Mouse (Mus musculus) left cerebral cortex, postnatal 36 days (tissue): ENCODE measurements around the gene Scpep1. TPM values are rescaled to one million over a fixed set of nuclear protein-coding genes. Genes with fewer than 3 reads are reported as not detected.

ENCODE experiments used
- DNase-seq, 2 experiments: peaks; one replicate each; pipeline ENCODE4 v3.0.0; 2021 to 2022; ENCODE audit warnings: low spot score in 2 of 2, mixed read lengths in 1 of 2
- intact Hi-C: fragments of 180-260 bp; cut with DNase I; formaldehyde crosslinking; loops from one replicate; pipeline ENCODE4 v1.15.1; 2025
- total RNA-seq, 2 experiments: library from RNA; stranded (reverse); gene quantifications; 2 replicates each; pipeline ENCODE4 v1.2.3; 2021

The Scpep1 gene
- total RNA-seq, 2 experiments from 2014 or later, result 16.3 to 19.3 TPM

DNA sequence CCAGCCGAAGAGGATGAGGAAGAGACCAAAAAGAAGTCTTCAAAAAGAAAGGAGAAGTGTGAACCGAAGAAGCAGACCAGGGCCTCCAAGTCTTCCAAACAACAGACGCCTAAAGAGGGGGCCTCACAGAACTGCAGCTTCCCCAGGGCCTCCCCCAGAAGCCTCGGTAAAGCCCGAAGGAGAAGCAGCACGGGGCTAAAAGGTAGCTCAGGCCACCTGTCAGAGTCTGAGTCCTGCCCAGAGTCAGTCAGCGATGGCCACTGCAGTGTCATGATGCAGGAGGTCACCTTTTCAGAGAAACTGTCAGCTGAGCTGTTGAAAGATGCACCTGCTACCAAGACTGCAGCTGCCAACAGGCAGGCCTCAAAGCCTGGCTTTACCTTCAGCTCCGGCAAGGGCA, 26.1 kb upstream of the Scpep1 start:
- intact Hi-C loops, result no loop called here
- no peak for DNase-seq

DNA sequence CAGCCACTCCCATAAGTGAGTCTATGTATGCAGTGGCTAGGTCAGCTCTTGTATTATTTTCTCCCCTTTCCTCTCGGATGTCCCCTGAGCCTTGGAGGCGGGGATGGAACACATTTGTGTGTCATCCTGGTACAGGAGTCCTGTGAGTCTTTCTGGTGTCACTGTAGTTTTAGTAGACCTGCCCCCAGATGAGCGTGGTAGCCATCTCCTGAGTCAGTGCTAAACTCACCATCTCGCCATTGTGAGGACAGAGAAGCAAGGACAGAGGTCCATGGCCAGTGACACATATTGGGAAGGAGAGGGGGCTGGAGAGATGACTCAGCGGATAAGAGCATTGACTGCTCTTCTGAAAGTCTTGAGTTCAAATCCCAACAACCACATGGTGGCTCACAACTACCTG, 21.9 kb upstream of the Scpep1 start:
- intact Hi-C loops, result no loop called here
- no peak for DNase-seq

DNA sequence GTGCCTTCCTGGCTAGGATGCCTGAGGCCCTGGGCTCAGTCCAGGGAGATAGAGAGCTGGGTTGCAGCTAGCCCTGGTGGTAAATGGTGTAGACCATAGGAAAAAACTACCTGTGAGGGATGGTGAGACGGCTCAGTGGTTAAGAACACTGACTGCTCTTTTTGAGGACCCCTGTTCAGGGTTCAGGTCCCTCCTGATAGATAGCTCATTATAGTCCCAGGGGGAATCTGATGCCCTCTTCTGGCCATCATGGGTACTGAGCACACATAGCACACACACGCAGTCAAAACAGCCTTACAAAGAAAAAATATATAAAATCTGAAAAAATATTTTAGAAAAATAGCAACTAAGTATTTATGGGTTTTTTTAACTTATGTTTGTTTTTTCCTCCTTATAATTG, 21.1 kb upstream of the Scpep1 start:
- intact Hi-C loops, result no loop called here
- DNase-seq, result no peak

DNA sequence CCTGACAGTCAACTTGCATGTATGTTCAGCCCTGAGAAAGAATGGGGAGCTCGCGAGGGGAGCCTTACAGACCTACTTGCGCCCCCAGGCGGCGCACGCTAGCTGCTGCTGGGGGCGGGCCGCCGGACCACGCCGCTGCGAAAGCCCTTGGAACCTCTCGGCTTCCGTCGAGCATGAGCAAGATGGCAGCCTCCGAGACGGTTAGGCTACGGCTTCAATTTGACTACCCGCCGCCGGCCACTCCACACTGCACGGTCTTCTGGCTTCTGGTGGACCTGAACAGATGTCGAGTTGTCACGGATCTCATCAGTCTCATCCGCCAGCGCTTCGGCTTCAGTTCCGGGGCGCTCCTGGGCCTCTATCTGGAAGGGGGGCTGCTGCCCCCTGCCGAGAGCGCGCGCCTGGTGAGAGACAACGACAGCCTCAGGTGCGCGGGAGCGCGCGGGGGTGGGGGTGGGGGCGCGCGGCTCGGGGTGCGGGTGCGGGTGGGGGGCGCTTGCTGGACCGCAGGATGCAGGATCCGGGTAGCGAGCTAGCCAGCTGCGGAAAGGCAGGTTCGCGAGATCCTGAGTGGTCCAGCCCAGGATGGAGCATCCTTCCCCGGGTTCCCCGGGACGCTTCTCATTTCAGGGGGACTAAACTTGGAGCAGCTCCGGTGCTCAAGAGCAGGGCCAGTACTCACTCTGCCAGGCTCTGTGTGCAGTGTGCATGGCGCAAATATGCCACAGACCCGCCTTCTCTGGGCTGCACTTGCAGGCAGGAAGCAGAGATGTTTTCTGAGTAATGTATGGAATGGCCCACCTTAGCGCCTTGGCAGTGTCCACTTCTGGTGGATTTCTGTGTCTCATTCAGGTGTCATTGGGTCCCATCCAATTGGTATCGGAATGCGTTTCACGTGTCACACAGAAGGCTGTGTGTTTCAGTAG, 18.8 kb upstream of the Scpep1 start:
- DNase-seq, result peak; percentile 96
- intact Hi-C loops, result loop anchor here (5.0 kb wide), 1 partner anchor 67 kb away; no protein-coding TSS in a partner anchor

DNA sequence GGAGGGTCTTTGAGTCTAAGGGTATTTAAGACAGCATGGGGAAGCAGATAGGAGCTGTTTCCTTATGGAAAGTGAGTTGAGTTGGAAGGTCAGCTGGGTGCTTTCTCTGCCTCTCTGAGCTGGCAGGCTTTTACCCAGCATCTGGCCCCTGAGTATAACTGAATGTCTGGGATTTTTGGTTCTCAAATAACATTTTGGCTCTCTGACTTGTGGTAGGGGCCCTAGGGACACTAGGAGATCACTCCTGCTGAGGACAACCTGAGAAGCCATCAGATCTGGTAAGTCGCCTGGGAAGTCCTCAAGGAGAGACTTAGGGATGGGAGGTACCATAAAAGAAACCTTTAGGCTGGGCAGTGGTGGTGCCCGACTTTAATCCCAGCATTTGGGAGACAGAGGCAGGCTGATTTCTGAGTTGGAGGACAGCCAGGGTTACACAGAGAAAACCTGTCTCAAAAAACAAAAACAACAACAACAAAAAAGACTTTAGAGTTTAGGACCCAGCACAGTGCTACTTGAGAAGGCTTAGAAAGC, 15.0 kb upstream of the Scpep1 start, which contains the start of gene Coil:
TSS of gene Coil (plus strand) at position 51 of the 531 bp plus-strand sequence.
- intact Hi-C loops, result loop anchor here (5.0 kb wide), 1 partner anchor 63 kb away; no protein-coding TSS in a partner anchor
- no peak for DNase-seq

DNA sequence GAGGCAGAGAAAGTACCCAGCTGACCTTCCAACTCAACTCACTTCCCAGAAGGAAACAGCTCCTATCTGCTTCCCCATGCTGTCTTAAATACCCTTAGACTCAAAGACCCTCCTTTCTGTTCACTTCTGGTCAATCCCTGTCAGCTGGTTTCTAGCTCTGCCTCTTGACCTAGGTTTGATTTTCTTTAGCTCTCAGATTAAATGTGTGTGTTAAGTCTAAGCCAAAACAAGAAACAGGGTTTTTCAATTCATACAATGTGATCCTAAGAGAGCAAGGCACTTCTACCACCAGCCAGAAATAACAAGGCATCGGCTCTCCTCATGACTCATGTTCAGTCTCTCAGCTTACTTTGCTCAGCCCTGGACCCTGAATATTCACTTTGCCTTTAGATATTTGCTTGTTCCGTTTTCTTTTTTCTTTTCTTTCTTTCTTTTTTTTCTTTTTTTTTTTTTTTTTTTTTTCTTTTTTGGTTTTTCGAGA, 11.7 kb upstream of the Scpep1 start, which contains the start of gene Elobl:
TSS of gene Elobl (minus strand) at position 51 of the 481 bp plus-strand sequence.
- no peak for DNase-seq
- intact Hi-C loops, result no loop called here

DNA sequence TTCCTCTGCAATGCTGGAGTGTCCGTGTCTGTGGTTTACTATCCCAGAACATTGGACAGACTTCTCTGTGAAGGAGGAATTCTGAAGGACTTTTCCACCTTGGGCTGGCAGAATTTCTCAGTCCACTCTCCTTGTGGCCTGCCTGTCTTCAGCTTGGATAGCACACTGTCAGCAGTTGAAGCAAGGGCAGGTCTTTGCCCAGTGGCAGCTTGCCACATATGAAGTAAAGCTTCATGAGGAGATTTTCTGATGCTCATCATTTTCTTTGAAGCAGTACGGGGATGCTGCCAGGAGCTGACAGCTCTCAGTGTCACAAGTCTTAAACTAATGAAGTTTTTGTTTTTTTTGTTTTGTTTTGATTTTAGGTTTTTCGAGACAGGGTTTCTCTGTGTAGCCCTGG, 3.6 kb upstream of the Scpep1 start:
- DNase-seq, result no peak
- intact Hi-C loops, result no loop called here

DNA sequence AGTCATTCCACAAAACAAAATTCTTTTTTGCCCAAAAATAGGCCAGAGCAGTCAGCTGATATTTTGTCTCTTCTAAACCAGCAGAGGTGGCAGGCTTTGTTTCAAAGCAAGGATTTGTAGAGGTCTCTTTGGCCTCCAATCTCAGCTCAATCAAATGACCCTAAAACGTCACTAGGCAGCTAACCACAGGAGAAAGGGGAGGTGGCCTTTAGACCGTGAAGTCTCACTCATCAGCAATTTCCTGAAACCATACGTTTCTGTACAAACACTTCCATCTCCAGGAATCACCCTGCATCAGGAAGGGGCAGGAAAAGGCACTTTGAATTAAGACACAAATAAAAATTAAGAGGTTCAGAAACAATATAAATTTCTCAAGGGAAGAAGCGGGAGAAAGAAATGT, 462 bp downstream of the Scpep1 start:
- intact Hi-C loops, result no loop called here
- DNase-seq, result no peak

DNA sequence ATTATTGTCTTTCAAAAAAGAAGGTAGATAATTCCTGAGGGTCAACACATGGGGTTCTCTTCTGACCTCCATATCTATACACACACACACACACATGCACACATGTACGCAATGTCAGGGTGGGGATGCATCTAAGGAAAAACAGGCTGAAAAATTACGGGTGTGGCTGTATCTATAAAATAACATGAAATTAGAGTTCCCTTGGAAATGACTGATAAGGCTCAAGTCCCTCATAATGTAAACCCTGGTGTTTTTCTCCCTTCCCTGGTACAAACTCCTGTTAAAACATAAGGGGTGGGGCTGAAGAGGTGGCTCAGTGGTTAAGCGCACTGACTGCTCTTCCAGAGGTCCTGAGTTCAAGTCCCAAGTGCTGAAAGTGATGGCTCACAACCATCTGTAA, 1.7 kb downstream of the Scpep1 start:
- intact Hi-C loops, result no loop called here
- DNase-seq, result no peak

DNA sequence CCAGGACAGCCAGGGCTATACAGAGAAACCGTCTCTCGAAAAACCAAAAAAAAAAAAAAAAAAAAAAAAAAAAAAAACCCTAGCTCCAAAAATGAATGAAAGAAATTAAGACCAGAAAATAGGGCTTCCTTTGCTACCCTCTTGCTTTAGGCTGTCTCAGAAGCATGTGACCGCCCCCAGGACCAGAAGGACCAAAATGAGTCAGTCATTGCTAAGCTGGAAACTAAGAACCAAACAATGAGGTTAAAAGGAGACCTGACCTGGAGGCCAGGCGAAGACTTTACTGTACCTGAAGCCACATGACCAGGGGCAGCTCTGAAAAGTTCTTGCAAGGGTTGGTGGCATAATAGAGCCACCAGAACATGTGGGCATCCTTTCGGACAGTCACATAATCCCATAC, 3.1 kb downstream of the Scpep1 start:
- intact Hi-C loops, result no loop called here
- no peak for DNase-seq

DNA sequence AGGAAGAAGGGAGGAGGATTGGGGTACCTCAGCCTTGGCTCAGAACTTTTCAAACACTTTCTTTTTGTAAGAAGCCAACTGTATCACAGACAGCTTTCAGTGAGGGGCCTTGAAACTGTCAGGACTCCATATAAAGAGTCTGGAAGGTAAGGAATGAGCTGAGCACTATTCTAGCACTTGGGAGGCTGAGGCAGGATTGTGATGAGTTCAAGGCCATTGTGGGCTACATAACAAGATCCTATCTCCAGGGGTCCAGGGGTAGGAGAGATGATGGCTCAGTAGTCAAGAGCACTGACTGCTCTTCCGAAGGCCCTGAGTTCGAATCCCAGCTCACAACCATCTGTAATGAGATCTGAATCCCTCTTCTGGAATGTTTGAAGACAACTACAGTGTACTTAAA, 3.7 kb downstream of the Scpep1 start:
- DNase-seq, result no peak
- intact Hi-C loops, result no loop called here

DNA sequence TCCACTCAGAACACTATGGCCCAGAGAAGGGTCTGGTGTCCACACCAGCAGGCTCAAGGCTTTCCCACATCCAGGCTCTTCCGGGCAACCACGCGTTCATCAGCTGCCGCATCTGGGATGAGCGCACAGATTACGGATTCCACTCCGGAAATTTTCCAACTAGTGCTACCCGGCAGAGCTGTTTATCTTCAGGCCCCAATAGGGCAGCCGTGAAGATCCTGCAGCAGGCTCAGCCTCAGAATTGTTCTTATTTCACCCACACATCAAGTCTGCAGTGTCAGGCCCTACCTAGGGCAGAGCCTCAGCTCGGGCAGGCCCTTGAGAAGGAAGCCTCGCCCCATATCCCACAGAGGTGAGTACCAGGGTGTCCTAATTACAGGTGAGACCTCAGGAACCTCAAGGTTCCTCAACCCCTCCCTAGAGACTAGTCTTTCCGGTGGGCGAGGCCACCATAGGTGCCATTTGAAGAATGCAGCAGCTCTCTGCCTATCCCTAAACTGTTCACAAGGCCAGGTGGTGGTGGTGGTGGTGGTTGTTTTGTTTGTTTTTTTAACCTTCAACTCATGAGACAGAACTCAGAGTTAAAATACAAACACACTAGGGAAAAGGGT, 4.5 kb downstream of the Scpep1 start:
- DNase-seq, result no peak
- intact Hi-C loops, result no loop called here

DNA sequence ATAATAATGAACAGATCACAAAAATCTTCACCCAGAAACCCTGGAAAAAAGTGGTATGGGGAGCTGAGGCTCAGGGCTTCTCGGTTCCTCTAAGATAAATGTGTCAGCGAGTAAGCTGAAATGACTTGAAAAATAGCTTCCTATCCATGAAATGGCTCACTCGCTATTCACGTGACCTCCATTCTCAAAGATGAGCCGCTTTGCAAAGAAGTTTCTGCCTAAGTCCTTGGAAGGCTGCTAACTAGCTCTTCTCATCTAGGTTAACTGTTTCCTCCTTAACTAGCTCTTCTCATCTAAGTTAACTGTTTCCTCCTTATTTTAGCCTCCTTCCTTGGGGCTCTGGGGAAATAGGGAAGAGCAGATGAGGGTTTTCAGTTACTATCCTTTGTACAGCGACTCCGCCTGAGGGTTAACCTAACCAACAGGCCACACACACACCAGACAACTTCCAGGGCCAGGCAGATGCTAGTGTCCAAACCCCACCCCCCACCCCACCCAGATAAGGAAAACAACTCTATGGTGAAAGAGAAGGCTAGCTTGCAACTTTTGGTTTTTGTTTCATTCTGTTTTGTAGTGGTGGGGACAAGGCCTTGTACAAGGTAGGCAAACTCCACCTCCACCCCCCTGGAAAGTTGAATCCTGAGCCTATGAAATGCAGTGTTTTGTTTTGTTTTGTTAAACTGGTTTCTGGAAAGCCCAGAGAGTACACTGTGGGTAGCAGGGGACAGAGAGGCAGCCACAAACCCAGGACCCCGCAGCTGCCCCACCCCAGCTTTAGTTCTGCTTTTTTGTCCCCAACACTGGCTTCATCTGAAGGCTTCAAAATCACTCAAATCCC, 5.2 kb downstream of the Scpep1 start:
- intact Hi-C loops, result no loop called here
- no peak for DNase-seq

DNA sequence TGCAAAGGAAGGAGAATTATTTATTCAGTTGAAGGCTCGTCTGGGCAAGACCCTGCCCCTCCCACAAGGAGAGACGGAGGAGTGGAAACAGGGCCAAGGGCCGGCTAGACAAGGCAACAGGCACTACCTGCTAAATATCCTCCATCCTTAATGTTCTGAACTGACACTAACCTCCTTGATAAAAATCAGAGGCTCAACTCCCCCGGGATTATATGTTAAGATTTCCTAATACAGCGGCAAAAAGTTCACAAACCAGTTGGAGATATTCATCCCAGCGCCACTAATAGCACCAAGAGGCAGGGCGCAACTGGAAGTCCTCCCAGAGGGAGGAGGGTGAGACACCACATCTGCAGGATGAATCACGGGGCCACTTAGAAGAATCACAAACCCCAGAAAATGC, 6.4 kb downstream of the Scpep1 start:
- DNase-seq, result no peak
- intact Hi-C loops, result no loop called here

DNA sequence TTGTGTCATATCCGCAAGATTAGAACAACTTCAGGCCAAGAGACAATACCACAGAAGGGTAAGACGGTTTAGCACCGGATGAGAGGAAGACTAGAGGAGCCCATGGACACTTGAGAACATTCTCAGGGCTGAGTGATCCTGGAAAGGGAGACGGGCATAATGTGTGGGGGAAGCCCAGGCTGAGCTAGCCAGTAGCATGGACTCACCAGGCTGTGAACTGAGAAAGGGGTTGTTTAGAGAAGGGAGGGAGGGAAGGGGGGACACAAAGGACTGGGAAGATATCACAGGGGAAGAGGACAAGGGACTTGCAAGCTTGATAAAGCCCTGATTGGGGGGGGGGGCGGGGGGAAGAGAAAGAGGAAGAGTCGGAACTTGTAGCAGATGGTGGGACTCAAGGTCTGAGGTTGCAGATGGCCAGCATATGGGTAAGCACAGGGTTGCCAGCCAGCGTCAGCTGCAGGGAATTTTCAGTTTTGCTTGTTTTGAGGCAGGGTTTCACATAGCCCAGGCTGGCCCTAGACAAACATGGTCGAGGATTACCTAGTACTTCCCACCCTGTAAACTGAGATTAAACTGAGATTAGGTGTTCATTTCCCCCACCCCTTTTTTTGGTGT, 9.2 kb downstream of the Scpep1 start:
- intact Hi-C loops, result no loop called here
- no peak for DNase-seq

DNA sequence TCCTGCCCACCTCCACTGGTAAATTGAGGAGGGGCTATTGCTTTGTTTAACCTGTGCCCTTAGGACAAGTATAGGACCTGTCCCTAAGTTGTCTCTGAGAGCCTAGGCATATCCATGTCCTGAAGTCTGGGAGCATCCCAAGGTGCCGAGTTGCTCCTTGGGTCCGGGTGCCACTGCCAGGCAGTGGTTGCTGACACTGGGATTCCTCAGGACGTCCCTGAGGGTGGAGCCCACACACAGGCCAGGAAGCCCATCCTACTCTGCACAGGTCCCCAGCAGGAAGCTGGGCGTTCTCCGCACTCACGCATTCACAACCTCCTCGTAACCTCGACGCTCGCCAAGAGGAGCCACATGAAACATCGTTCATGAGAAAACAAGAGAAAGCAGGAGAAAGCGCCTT, 13.8 kb downstream of the Scpep1 start:
- no peak for DNase-seq
- intact Hi-C loops, result no loop called here

DNA sequence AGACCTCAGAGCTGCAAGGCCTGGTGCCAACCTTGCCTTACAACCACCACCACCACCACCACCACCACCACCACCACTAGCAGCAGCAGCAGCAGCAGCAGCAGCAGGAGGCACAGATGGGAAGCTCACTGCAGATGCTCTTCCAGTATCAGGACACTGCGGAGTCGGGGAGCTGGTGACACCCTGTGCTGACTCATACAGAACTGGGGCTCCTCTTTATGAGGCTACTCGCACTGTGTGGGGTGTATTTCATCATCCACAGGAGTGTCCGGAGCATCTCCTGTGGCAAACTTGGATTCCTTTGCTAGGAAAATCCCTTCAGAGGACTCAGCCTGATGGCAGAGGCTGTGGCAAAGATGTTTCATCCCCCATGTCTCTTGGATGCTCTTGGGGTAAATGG, 15.6 kb downstream of the Scpep1 start:
- DNase-seq, result peak; percentile 19 to 28
- intact Hi-C loops, result no loop called here

DNA sequence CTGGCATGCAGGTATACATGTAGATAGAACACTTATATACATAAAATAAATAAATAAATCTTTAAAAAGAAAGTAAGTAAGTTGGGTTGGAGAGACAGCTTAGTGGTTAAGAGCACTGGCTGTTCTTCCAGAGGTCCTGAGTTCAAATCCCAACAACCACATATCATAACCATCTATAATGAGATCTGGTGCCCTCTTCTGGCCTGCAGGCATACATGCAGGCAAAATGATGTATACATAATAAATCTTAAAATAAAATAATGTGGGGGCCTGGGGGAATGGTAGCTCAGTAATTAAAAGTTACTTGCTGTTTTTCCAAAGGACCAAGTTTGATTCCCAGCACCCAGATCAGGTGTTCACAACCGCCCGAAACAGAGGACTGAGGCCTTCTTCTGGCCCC, 16.5 kb downstream of the Scpep1 start:
- DNase-seq, result no peak
- intact Hi-C loops, result no loop called here

DNA sequence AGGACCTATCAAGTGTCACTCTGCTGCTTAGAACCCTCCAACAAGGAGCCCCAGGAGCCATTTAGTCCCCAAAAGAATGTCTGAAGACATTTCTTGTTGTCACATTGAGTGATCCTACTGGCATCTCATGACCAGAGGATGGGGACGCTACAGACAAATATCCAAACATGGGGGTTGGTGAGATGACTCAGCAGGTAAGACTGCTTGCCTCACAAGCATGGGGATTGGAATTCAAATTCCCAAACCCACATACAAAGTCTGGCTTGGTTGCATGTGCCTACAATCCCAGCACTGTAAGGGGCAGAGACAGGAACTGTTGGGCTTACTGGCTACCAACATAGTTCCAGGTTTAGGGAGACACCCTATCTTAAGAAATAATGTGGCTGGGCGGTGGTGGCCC, 17.4 kb downstream of the Scpep1 start:
- intact Hi-C loops, result no loop called here
- DNase-seq, result no peak
